11 mouse cellular contexts compared by ENCODE assay signal in the genomic region with DNA sequence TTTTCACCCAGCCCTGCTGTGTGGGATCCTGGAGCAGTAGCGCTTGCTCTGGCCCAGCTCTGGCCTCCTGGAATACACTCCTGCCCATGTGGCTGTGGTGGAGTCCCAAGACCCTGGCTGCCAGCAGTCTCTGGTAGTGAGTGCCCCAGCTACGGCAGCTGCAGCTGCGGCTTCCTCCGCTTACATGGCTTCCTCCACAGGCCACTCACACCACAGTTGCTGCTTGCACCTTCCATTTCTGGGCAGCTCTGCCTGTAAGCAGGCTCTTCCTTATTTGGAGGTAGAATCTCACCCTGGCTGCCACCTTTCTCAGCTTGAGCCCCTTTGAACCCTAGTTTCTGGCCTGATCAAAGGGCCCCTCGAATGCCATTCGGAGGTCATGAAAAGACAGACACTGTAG. TPM values are rescaled to one million over a fixed set of nuclear protein-coding genes. Genes with fewer than 3 reads are reported as not detected.
DNase-seq lines count a peak whose midpoint lies in the region; ATAC-seq and TF ChIP-seq lines count a peak whose summit lies in the region.
"Had no signal": no experiment of that assay in that cellular context is flagged by ENCODE, and none has a peak within 500 bp of the region (broad histone marks: within the 10 kb centered on the region; RNA-seq: fewer than 3 reads in every experiment).

No protein-coding gene starts in this region.

- WGBS in kidney, embryonic 14.5 days: 35% methylated on average over 6 of the region's 6 CpGs
- 63% methylated on average over 6 of the region's 6 CpGs for WGBS in kidney, adult 2 months
- WGBS in bone marrow, adult 2 months: 15% methylated on average over 6 of the region's 6 CpGs
- WGBS in liver, embryonic 11.5 days: 55% methylated on average over 6 of the region's 6 CpGs

- peaks cover 31% of the 10 kb centered on the region for H3K4me1 ChIP-seq in kidney, embryonic 14.5 days (ENCODE audit: control insufficient read depth, insufficient read depth, low read length)
- H3K4me1 ChIP-seq in kidney, adult 2 months (ENCODE audit: control insufficient read depth, insufficient read depth, low read length): peaks cover 12% of the 10 kb centered on the region
- no peaks in the 10 kb centered on the region; the same call in 1 of the 2 replicates for H3K4me1 ChIP-seq in bone marrow, adult 2 months (ENCODE audit: control insufficient read depth, insufficient read depth, low read length)
- peaks cover 39% of the 10 kb centered on the region for H3K4me1 ChIP-seq in liver, embryonic 11.5 days (replicated peaks; ENCODE audit: control insufficient read depth, insufficient read depth, low read length)

- H3K4me3 ChIP-seq in kidney, embryonic 14.5 days (ENCODE audit: low read length): no peak overlapping the region
- no peak overlapping the region for H3K4me3 ChIP-seq in kidney, adult 2 months (ENCODE audit: insufficient read depth, low read depth, low read length)
- no peak overlapping the region for H3K4me3 ChIP-seq in bone marrow, adult 2 months (replicated peaks; ENCODE audit: control insufficient read depth, low read depth, low read length)
- H3K4me3 ChIP-seq in liver, embryonic 11.5 days (ENCODE audit: low read depth, low read length): no peak overlapping the region
- H3K4me3 ChIP-seq: heart, adult 2 months had no signal

- DNase-seq in kidney, adult 2 months: no peak
- peak; percentile 34 for DNase-seq in CD4-positive helper T cell, adult 2 months (ENCODE audit: low read depth, low spot score)
- peak; percentile 51 to 59 for DNase-seq in natural killer cell, adult 2 months (ENCODE audit: low spot score in 2 of 2)
- DNase-seq in right cerebral cortex, postnatal 4 days: no peak
- no peak for DNase-seq in retina, embryonic 14.5 days (ENCODE audit: low spot score)
- DNase-seq in liver, embryonic 11.5 days (ENCODE audit: low spot score): no peak
- DNase-seq: lung, postnatal 4 days had no signal

- H3K9me3 ChIP-seq in kidney, embryonic 14.5 days (ENCODE audit: control insufficient read depth, low read length): no peaks in the 10 kb centered on the region
- no peaks in the 10 kb centered on the region for H3K9me3 ChIP-seq in liver, embryonic 11.5 days (ENCODE audit: control insufficient read depth, low read length)

- H3K27me3 ChIP-seq in kidney, embryonic 14.5 days (ENCODE audit: control insufficient read depth, insufficient read depth, low read length): no peaks in the 10 kb centered on the region
- no peaks in the 10 kb centered on the region for H3K27me3 ChIP-seq in kidney, adult 2 months (replicated peaks; ENCODE audit: control insufficient read depth, insufficient read depth, low read length)
- no peaks in the 10 kb centered on the region for H3K27me3 ChIP-seq in liver, embryonic 11.5 days (replicated peaks; ENCODE audit: control insufficient read depth, insufficient read depth, low read length)
- H3K27me3 ChIP-seq: Patski had no signal

- ATAC-seq in kidney, embryonic 14.5 days (ENCODE audit: low FRiP score, low TSS enrichment): no peak
- no peak for ATAC-seq in liver, embryonic 11.5 days (replicated peaks; ENCODE audit: low FRiP score)
- ATAC-seq: Patski had no signal

- no peak for TF ChIP-seq CTCF in kidney, adult 2 months (conservative IDR thresholded peaks at IDR 0.05; ENCODE audit: insufficient read depth, insufficient read length, low read depth, low read length)
- TF ChIP-seq CTCF in bone marrow, adult 2 months (IDR thresholded peaks at IDR 0.05; ENCODE audit: control insufficient read depth, insufficient read depth, low read length): no peak

- H3K27ac ChIP-seq in kidney, embryonic 14.5 days (ENCODE audit: low read depth, low read length): no peak overlapping the region
- H3K27ac ChIP-seq in kidney, adult 2 months (ENCODE audit: insufficient read depth, low read depth, low read length): no peak overlapping the region
- peak overlapping the region; percentile 6; the same call in 1 of the 2 replicates for H3K27ac ChIP-seq in bone marrow, adult 2 months (ENCODE audit: control insufficient read depth, insufficient read depth, low read depth, low read length, poor library complexity)
- no peak overlapping the region for H3K27ac ChIP-seq in liver, embryonic 11.5 days (ENCODE audit: low read depth, low read length)
- H3K27ac ChIP-seq: heart, adult 2 months had no signal

- no peak for TF ChIP-seq POLR2A in kidney, adult 2 months (IDR thresholded peaks at IDR 0.05; ENCODE audit: low read depth, low read length)
- no peak for TF ChIP-seq POLR2A in bone marrow, adult 2 months (IDR thresholded peaks at IDR 0.05; ENCODE audit: borderline replicate concordance, control insufficient read depth, low read depth, low read length)

- H3K4me2 ChIP-seq in kidney, embryonic 14.5 days (replicated peaks; ENCODE audit: low read depth, low read length): no peak overlapping the region
- no peak overlapping the region for H3K4me2 ChIP-seq in liver, embryonic 11.5 days

- peak overlapping the region; percentile 4; the same call in 1 of the 2 replicates for H3K9ac ChIP-seq in kidney, embryonic 14.5 days (ENCODE audit: low read depth, low read length)
- H3K9ac ChIP-seq in liver, embryonic 11.5 days (ENCODE audit: low read depth, low read length): no peak overlapping the region

- no peaks in the 10 kb centered on the region; the same call in 1 of the 2 replicates for H3K36me3 ChIP-seq in kidney, embryonic 14.5 days (ENCODE audit: control insufficient read depth, insufficient read depth, low read length)
- no peaks in the 10 kb centered on the region for H3K36me3 ChIP-seq in kidney, adult 2 months (ENCODE audit: control insufficient read depth, insufficient read depth, low read length)
- H3K36me3 ChIP-seq in liver, embryonic 11.5 days (ENCODE audit: control insufficient read depth, insufficient read depth, low read length): no peaks in the 10 kb centered on the region

RNA-seq across cellular contexts. Expression of gene Rai1, which starts 25.7 kb away (rescaled TPM):
- polyA plus RNA-seq in kidney, embryonic 14.5 days (2014; fragmentation: Nextera tagmentation; extraction: Ambion mirVana): 29.1 and 34.4 TPM in 2 replicates
- polyA plus RNA-seq in kidney, adult 2 months (2012; rRNA removed): 26.1 and 29.2 TPM in 2 replicates
- 21.7 and 26.8 TPM in 2 replicates for polyA plus RNA-seq in bone marrow, adult 2 months (2011; ENCODE audit: insufficient read depth, insufficient read length, low replicate concordance, missing spikeins)
- 18.6 and 24.2 TPM in 2 replicates for polyA plus RNA-seq in liver, embryonic 11.5 days (2014; fragmentation: Nextera tagmentation; extraction: Ambion mirVana)

Comparison
In these comparisons a context has a peak if more than half of its experiments do, and no peak if none do; other contexts are left out.
1. DNase-seq: peak in CD4-positive helper T cell, adult 2 months (single experiment) and natural killer cell, adult 2 months (2 of 2); none in kidney, adult 2 months (single experiment), right cerebral cortex, postnatal 4 days (single experiment), retina, embryonic 14.5 days (single experiment) and liver, embryonic 11.5 days (single experiment).